Mouse (Mus musculus) spleen, postnatal 36 days (tissue): Measurements from ENCODE around the gene Tnp2.

ENCODE experiments used
- DNase-seq, 2 experiments: peaks; one replicate each; pipeline ENCODE4 v3.0.0; 2022; ENCODE audit warnings: low spot score in 2 of 2, mixed read lengths in 1 of 2

The Tnp2 gene

DNA sequence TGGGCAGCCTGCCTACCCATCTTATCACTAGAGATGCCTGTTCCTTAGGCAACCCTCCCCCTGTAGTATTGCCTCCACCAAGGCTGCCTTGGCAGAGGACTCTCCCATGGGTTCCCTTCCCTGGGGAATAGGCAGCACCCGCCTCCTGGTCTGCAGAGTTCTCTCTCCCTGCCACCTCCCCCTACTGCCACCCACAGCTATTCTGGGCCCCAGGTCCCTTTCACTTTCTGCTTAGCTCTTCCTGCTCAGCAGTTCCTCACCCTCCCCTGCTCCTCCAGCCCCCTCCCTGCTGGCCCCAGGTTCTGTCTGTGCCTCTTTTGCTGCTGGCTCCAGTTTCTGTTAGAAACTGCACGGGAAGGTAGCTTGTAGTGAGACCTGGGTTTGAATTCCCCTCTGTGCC lies 18.8 kb downstream of the Tnp2 start:
- DNase-seq = peak; percentile 69 to 71

DNA sequence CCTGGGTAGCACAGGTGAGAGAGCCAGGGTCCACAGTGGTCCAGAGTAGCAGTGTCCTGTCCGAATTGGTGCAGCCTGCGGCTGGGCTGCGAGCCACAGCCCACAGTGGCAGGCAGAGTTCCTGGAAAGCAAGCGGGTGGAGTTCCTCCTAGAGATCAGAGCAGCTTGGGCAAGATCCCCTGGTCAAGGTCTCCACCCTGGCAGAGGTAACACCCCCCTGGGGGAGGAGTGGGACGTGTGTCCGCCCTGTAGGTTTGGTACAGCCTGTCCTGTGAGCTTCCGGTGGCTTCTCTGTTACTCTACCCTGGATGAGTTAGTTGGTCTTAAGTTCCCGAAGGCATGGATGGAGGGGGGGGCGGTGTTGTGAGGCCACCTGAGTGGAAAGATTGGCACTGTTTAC lies 19.6 kb downstream of the Tnp2 start:
- DNase-seq = peak; percentile 57 to 61

DNA sequence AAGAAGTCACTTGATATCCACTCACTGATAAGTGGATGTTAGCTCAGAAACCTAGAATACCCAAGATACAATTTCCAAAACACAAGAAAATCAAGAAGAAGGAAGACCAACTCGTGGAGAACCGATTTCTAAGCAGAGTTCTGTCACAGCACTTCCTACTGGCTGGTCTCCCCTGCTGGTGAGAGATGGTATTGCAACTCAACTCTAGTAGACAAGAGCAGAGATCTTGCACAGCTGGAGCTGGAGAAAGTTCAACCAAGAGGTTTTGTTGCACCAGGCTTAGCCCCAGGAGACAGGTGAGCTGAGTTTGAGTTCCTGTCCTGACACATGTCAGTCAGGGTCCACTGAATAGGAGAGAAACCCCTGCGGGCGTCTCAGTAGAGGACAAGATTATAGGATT lies 21.3 kb downstream of the Tnp2 start:
- peak; percentile 67 to 74 for DNase-seq

DNA sequence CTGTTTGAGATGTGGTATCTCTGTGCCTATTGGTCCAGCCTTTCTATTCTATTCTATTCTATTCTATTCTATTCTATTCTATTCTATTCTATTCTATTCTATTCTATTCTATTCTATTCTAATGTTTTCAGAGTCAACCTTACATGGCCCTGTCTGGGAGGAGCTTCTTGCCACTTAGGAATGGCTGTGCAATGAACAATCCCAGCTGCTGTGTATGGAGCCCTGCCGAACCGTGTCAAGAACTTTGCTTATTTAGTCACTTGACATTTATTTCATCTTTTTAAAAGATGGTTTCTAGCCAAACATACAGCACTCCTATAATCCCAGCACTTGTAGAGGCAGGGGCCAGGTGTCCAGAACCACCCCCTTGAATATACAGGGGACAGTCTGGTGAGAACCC lies 24.1 kb downstream of the Tnp2 start:
- DNase-seq = no peak

DNA sequence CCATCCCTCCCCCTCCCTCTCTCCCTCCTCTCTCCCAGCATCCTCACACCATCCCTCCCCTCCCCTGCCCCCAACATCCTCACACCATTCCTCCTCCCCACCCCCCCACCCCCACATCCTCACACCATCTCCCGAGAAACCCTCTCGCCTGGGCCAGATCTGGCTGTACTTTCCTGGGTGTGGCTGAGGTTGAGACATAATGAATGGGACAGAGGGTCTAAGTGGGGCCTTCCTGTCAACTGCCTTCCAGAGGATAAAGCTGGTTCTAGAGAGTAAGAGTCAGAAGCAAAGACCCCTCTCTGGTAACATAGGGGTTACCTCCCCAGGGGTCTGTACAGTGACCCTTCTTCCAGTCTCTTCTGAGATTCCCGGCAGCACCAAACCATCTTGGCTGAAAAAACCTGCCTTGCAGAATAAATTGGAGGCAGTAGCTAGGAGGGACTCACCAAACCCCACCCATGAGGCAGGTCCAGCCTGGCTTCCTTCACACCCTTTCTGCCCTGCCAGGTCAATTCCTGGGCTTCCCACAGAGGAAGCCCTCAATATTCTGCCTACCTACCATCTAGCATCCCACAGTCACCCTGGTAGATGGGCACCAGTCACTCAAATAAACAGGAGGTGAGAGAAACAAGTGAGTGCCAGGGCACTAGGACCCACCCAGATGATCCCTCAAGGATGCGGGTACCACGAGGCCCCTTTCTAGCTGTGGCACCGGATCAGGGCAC lies 24.8 kb downstream of the Tnp2 start:
- no peak for DNase-seq

DNA sequence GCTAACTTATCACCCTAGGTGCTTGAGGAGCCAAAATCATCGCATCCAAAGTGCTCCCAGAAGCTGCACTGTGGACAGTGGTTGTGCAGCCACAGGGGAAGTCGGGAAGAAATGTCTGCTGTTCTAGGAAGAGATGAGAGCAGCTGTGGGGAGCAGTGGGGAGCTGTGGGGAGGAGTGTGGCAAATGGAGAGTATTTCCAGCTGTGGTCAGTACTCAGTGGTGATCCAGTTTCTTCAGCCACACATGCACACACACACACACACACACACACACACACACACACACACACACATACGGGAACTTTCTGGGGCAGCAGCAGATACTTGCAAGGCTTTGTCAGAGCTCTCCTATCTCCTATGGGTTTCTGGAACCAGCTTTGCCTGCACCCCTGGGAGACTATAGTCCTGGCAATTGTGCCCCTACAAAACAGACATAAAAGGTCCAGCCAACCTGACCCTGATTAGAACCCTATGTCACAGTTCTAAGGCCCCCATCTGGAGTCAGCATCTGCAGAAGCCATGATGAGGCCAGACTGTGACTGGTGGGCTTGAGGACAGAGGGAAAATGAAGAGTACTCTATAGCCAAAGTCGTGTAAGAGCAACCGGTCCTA lies 25.8 kb downstream of the Tnp2 start:
- DNase-seq = no peak

DNA sequence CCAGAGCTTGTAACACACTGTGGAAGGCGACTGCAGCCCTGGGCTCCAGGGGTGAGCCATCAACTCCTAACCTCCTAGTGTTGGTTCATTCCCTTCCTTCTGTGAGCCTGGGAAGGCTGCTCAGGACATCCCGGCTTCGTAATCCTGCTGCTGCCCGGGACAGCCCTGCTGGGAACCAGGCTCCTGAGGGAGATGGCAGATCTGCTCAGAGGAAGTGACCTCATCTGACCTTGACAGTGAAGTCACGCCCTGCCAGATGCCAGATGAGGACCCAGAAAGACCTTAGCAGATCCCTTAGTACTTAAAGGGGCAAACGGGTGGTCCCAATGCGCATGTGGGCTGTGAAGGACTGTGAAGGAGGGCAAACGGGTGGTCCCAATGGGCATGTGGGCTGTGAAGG lies 27.3 kb downstream of the Tnp2 start:
- no peak for DNase-seq

DNA sequence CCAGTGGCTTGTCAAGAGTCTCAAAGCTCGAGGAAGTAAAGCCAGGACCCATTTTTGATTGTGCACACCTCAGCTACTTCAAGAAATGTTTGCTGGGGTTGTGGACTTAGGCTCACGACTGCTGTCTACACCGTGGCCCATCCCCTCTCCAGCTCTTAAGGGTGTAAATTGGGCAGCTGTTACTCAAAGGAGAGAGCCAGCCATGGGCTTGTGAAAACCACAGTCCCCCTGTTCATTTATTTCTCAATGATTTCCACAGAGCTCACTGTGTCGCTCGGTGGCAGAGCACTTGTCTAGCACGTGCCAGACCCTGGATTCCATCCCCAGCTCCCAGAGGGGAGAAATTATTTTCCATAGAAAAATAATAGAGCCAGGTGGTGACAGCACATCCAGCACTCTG lies 32.3 kb downstream of the Tnp2 start:
- no peak for DNase-seq

DNA sequence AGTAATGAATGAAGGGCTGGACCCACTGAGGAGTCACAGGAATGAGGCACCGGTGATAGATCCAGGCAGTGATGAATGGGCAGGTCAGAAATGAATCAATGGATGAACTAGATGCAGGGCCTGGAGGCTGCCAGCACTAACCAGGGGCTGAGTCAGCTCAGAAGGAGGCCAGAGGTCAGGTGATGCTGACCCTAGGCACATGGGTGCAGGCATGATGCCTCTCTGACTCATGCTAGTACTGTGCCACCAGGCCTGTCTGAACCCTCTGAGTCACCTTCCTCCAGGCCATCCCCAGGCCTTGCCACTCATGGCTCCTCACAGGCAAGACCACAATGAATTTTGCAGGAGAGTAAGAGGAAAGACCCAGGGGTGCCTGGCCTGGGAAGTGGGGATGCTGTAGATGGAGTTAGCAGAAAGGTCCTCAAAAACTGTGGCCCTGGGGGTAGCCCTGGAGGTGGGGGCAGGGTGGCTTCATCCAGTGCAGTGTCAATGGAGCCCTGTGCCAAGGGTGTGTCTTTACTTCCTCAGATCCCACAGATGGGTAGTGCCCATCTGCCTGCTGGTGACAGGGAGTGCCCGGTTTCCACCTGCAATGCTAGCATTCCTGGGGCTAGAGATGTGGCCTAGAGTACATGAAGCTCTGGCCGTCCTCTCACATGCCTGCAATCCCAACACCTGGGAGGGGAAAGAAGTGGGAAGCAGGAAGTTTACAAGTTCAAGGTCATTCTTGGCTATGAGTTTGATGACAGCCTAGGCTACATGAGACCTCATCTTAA lies 33.8 kb downstream of the Tnp2 start:
- DNase-seq = no peak

DNA sequence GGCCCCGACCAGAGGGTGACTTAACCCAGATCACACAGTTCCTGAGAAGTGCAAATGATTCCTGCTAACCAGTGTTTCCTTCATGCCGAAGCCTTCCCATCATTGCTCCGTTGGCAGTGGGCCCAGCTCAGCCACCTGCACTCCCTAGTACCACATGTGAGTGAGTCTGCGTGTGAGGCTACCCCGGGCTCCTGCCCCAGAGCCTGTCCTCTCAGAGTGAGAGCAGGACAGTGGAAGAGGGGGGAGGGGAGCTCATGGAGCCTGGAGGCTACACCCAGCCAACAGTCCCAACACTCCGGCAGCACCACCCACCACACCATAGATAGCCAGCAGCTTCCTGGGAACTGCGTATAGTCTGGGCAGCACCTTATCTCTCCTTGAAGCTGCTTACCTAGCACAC lies 38.6 kb downstream of the Tnp2 start:
- no peak for DNase-seq

DNA sequence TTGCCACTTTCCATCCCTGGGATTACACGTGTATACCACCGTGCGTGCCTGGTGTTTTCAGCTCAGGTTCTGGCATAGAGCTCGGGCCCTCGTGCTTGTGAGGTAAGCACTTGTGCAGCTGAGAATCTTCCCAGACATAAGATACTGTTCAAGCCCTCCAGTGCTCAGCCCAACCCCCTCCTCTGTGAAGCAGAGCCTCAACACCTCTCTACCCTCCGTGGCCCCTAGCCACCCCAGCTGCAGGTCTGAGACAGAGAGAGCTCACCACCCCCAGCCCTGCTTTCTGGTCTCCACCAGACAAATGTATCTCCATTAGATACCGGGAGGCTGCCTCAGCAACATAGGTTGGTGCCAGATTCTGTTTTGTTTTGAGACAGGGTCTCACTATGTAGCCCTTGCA lies 39.2 kb downstream of the Tnp2 start:
- DNase-seq = no peak

DNA sequence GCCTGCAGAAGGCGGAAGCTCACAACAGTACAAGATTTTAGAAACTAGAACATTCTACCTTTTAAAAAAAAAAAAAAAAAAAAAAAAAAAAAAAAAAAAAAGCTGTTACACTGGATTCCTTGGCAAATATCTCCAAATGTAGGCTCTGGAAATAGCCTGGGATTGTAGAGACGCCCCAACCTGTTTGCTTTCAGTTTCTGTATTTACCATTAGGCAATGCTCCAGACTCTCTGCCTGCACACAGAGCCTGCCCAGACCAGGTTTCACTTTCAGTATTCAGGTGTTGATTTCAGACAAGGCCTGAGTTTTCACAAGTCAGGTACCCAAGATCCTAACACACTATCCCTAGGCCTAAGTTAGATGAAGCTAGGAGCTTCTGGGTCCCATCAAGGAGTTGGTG lies 47.4 kb downstream of the Tnp2 start:
- peak; percentile 23 to 24 for DNase-seq

DNA sequence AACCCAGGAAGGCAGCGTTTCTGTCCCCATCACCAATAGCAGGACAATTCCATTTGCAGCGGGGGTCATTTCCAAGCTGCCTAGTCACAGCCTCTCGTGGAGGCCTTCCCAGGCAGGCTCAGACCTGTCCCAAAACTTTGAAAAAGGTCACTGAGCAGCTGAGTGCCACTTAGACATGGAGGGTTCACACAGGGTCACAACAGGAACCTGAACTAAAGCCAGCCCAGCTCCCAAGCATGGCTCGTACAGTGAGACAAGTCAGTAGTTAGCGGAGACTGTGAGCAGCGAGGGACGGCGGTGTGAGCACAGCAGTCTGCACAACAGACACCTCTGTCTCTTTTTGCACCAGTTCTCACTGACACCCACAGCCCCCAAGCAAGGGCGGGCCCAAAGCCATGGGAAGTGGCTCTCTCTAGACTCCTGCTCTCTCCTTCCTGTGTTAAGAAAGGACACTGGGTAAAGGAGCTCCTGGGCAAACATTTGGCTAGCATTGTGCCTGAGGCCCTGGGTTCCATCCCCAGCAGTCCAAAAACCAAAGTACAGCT lies 48.5 kb downstream of the Tnp2 start:
- no peak for DNase-seq

DNA sequence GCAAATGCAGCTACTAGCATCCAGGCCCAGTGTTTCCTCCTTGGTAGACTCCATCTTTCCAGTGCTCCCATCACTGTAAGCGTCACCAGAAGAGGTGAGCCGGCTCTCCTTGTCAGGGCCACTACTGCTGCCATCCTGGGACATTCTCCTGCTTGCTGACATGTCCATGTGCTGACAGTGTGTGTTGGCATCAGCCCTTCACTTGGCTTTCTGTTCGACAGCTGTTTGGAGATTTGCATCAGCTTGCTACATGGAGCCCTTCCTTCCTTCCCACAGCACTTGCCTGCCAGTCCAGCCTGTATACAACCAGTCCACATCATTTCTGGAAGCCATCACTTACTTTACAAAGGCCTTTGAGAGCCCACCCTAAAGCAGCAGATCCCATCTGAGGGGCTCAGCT lies 49.6 kb downstream of the Tnp2 start:
- DNase-seq = no peak
